Mouse (Mus musculus) right cerebral cortex, postnatal 25 days (tissue): ENCODE results near the gene Hsp90aa1.
"Not testable (repeated sequence)": the region's sequence is repeated elsewhere in the genome, so short reads cannot be mapped to it uniquely, and the experiment has no call there.

Source experiments
- DNase-seq: peaks from one replicate; pipeline ENCODE4 v3.0.0; 2022

Gene Hsp90aa1

DNA sequence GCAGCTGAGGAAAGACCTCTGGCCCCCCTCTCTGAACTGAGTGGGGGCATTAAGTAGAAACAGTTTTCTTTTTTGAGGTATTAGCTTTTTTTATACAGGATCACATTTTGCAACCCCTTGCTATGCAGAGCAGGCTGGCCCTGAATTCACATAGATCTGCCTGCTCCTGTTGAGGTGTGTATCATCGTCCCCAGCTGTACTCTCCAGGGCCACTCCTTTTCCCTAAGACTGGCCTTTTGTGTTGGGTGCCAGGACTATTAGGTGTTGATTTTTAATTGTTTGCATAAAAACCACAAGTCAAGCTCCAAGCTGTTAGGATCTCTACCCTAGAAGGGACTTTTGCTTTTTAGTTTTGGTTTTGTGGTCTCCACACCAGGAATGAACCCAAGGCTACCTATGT is 4.4 kb downstream of the Hsp90aa1 start:
- no peak for DNase-seq

DNA sequence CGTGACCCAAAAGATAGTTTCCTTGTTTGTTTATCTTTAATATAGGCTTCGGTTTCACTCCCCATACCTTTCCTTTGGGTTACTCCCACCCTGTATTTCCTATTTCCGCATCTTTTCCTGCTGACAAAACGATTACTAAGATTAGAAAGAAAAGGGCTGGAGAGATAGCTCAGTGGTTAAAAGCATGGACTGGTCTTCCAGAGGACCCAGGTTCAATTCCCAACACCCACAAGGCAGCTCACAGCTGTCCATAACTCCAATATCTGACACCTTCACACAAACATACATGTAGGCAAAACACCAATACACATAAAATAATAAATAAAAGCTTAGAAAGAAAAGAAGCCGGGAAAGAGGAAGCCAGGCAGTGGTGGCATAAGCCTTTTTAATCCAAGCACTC is 5.1 kb downstream of the Hsp90aa1 start:
- DNase-seq, result no peak

DNA sequence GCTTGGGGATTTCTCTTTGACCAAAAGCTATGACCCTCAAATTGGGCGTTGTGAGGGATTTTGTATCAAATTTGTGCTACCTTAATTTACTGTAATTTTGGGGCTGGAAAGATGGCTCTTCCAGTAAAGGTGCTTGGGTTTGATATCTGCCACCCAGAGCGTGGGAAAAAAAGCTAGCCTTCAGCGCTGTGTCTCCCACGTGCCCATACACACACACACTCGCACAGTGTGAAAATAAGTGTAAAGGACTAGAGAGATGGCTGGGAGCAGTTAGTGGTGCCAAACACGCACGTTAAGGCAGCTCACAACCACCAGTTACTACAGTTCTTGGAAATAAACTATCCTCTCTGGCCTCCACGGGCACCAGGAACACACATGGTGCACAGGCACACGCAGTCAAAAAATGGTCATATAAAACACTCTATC is 5.5 kb downstream of the Hsp90aa1 start:
- DNase-seq, result no peak

DNA sequence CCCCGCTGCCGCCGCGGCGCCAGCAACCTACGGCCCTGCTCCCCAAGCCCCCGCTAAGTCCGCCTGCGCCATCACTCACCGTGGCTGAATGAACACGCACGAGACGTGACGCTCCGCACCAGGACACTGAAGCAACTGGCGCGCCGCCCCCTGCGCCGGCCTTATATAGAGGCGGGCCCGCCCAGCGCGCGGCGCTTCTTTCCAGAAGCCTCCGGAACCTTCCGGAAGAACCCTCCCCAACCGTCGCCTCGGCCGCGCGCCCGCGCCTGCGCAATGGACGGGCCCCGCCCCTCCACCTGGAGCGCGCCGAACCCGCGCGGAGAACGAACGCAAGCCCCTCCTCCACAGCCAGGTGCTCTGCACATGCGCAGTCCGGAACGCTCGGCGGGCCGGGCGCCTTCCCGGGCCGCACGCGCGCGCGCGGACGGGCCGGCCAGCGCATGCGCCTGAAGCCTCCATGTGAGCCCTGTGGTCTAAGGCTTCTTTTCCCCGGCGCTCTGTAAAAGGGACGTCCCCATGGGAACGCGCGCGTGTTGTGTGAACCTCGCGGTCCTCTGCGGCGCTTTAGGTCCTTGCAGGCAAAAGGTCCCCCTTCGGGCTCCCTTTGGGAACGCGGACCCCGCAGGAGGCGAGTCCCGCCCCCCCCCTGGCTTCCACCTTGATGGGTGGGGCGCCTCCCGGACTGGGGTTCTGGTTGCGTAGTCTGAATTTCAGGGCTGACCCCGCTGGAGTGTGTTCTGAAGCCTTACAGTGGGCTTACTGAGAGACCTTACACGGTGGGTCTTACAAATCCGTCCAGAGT is 6.2 kb downstream of the Hsp90aa1 start:
- DNase-seq, result peak; percentile 97

DNA sequence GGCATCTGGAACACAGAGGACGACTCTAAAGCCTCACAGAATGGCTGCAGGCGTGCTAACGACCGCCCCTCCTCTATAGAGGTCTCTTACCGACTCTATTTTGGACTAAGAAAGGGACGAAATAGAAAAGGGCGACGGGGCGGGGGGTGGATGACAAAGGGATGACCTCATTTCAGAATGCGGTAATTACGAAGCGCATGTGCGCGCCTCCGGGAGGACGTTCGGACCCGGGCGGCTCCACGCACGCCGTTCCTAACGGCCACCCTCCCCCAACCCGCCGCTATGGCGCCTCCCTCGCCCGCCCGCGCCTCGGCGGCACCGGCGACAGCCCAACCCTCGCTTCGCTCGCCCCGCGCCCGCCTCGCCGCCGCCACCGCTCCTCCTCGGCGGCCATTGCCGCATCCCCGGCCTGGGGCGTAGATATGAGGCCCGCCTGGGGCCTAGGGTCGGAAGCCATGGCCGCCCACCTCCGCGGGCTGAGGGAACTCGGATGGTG is 6.8 kb downstream of the Hsp90aa1 start:
- DNase-seq, result peak; percentile 72

DNA sequence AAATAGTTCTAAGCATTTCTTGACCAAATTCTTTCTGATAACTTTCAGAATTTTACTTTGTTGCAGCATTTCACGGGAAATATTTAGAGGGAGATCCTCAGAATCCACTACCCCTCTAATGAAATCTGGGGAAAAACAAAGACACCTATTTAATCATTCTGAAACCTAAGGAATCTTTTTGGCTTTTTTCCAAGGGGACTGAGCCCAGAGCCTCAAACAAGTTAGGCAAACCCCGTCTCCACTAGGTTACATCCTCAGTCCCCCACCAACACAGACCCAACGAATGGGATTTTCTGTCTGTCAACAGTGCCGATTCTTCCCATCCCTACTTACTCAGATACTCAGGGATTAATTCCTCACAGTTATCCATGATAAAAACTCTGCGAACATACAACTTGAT is 9.2 kb downstream of the Hsp90aa1 start:
- DNase-seq, result not testable (repeated sequence)

DNA sequence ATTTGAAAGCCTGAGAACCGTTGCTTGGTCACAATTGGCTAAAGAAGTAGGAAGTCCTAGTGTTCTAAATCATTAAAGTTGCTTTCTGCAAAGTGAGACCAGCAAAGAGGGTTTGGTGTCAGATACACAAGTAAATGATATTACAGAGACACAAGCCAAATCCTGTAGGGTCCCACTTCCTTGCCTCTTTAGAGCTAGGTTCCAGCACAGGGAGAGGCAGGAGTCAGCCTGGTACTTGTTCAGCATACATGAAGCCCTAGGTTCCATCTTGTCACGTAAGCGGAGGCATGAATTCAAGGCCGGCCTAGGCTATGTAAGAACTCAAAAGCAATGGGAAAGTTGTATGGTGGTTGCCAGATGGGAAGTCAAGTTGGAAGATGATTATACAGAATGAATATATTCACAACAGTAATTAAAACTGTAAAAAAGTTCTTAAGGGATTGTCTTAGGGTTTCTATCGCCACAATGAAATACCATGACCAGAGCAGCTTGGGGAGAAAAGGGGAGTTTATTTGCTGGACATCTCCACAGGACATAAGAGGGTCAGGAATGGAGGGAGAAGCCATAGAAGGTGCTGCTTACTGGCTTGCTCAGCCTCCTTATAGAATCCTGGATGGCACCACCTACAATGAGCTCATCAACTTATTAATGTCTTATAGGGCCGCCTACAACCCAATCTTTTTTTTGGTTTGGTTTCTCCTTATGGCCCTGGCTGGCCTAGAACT is 12.4 kb downstream of the Hsp90aa1 start:
- DNase-seq, result no peak

DNA sequence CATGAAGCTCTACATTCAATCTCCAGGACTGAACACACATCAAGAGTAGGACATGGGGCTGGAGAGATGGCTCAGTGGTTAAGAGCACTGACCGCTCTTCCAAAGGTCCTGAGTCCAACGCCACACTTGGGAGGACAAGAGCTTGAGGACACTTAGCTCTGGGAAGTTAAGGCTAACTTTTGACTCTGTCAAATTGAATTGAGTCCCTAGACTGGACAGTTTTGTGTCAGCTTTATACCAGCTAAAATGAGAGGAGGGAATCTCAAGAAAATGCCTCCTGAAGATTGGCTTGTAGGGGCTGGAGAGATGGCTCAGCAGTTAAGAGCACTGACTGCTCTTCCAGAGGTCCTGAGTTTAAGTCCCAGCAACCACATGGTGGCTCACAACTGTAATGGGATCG is 13.6 kb downstream of the Hsp90aa1 start:
- not testable (repeated sequence) for DNase-seq

DNA sequence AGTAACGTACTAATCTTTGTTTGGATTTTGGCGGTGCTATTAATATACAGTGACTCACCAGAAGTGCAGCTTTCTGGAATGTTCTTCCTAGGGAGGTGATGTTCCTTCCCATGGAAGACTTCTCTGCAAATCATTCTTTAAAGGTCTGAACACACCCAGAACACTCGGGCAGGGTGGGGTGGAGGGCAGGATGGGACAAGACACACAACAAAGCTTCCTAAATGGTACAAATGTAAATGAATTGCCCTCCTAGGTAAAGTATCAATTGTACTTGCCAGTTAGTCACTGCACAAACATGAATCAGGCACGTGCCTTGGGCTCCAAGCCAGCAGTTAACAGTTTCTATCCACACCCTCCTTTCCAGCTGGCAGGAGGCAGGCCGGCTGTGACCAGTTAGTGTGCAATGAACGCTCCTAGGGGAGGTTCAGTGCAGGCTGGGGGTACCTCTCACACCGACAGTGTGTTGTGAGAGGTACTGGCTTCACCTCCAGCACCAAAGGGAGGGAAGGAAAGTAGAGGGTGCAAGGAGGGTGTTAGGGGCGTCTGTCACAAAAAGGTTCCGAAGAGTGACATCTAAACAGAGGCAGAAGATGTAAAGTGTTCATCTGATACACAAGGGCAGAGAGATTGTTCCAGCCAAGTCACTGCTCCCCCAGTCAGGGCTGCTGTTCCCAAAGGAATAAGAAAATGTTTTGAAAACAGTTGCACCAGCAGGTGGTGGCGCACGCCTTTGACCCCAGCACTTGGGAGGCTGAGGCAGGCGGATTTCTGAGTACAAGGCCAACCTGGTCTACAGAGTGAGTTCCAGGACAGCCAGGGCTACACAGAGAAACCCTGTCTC is 14.4 kb downstream of the Hsp90aa1 start:
- DNase-seq, result peak; percentile 40

DNA sequence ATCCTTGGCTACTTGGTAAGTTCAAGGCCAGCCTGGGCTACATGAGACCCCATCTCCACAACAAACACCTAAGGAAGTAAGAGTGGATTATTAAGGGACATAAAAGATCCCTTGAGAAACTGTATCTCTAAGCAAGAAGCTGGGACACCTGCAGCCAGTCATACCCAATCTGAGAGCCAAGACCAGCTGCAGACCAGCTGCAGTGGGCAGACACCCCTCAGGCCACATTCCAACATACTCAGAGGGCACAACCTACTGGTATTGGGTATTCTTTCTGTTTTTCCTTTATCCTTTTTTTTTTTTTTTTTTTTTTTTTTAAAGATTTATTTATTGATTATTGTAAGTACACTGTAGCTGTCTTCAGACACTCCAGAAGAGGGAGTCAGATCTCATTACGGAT is 18.9 kb downstream of the Hsp90aa1 start:
- DNase-seq, result no peak

DNA sequence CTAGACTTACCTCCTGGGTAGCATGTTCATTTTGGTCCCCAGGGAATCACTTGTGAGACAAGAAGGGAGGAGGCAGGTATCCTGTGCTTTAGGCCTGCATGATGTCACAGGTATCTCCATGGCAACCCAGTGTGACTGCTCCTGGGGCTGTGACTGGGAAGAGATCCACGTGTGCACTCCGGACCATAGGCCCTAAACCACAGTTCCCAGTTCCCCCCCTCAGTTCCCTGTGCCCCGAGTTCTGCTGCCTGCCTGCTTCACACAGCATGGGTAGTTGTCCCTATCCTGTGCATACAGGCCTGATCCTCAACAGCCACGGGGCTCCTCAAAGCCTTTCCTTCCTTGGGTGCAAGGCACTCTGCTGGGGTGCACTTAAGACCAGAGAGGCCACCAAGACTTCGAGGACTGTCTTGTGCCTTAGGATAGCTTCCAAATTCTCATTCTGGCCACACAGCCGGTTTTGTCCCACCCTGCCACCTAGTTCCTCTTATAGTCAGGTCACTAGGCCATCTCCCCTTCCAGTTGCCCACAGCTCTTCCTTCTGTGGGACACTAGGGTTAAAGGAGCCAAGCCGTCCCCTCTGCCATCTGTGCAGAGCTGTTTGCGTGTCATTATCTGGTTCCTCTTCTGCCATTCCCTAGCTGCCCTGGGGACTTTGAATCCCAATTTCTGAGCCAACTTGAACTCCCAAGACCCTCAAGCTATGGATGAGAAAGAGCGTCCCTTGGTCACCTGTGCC is 19.8 kb downstream of the Hsp90aa1 start, which contains the start of gene 1700001K19Rik:
TSS of gene 1700001K19Rik (minus strand) at position 59 of the 739 bp plus-strand sequence.
- no peak for DNase-seq

DNA sequence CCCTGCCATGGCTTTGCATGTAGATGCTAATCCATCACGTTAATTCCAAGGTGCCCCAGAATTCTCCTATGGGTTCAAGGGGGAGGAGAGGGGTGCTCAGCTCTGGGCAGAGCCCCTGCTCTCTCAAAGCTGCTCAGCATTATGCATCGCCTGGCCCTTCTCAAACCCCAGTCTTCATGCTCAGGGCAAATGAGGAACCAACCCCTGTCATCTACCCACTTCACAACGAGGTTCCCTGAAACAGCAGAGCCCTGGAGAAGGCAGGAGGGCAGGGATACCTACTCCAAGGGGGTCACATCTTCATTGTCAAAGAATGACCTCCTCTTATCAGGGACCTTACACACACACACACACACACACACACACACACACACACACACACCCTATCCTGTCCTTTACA is 20.6 kb downstream of the Hsp90aa1 start:
- DNase-seq, result no peak

DNA sequence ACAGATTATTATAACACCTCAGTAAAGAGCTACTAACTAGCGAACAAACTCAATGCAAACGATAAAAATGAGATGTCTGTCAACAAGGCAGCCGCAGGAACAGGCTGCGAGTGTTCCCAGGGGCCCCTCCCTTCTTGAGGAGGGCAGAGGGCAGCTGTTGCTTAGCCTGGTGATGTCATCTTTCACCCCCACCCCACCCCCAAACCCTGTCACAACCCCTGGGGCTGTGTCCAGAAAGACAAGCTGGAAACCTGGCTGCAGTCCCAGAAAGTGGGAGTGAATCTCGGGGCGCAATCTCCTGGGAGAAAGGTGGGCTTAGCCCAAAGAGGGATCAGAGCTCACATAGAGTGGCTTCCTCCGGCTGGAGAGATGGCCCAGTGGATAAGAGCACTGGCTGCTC is 21.3 kb downstream of the Hsp90aa1 start:
- no peak for DNase-seq

DNA sequence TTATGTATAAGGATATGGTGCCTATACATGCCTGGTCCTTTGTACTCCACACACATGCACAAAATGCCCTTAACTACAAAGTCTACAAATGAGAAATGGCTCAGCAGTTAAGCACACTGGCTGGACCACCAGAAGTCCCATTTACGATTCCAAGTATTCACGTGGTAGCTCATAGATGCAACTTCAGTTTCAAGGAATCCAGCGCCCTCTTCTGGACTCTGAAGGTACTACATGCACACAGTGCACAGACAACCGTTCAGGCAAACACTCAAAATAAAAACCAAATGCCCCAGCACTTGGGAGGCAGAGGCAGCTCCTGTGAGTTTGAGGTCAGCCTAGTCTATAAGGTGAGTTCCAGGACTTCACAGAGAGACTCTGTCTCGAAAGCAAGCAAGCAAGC is 28.3 kb downstream of the Hsp90aa1 start:
- DNase-seq, result no peak

DNA sequence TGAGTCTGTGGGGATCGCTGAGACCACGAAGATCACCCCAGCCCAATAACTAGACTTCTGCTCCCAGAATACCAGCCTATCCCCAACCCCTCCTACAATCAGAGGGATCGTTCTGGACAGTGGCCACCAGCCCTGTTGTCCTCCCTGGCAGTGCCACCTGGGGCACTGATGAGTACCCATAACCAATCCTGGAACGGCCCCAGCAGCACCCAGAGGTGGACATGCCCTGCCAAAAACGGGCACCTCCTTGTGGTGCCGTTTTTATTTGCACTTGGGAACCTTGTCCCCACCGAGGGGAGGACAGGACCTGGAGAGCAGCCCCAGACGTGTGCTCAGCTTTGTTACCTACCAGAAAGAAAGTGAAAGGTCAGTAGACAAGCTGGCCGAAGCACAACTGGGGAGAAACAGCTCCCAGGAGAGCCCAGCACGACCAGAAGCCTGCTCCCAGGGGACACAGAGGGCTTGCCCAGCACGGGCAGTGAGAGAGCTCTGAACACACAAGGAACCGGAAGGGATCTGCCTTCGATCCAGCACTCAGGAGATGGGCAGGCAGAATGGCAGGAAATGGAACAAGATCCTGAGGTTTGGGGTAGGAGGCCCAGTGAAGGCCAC is 35.0 kb downstream of the Hsp90aa1 start:
- DNase-seq, result no peak

DNA sequence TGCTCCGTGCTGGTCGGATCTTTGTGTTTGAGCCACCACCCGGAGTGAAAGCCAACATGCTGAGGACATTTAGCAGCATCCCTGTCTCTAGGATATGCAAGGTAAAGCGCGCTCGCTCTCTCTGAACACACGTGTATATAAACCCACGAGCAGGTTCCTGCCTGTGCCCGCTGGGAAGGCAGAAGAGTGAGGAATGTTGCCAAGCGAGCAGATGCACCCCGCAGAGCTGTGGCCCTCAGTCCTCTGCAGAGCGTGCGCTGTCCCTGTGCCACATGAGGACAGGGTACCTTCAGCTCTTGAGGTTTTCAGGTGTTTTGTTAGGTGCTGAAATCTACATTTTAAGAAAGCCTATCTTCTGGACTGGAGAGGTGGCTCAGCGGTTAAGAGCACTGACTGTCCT is 40.8 kb downstream of the Hsp90aa1 start:
- DNase-seq, result no peak

DNA sequence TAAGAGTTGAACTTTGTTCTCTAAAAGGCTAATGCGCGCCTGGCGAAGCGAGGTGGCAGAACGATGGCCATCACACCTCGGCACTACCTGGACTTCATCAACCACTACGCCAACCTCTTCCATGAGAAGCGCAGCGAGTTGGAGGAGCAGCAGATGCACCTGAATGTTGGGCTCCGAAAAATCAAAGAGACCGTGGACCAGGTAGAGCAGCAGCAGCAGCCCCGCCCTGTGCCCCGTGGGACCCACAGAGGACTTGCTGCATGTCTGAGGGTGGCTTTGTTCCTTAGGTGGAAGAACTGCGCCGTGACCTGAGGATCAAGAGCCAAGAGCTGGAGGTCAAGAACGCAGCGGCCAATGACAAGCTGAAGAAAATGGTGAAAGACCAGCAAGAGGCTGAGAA is 51.1 kb downstream of the Hsp90aa1 start:
- DNase-seq, result no peak

DNA sequence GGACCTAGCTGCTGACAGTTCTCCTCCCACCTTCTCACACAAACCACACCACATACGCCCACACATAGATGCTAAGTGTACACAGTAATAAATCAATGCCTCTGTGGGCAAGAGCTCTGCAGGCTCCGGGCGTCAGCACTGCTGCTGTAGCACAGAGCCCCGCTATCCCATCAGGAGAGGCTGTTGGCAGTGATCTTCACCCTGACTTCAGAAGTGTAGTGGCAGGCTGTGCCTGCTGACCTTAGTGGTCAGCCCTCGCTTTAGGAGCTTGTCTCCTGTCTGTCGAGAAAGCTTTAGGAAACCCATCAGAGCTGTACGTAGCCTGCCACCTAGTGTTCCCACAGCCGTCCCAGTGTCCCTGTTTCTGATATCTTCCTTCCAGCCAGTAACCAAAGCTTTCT is 52.3 kb downstream of the Hsp90aa1 start:
- peak; percentile 21 for DNase-seq
